Mouse (Mus musculus) small intestine, adult 2 months (tissue): ENCODE results near the gene Nmnat2. TPM values are rescaled to one million over a fixed set of nuclear protein-coding genes. Genes with fewer than 3 reads are reported as not detected.

Experiments
- H3K27ac ChIP-seq: fragments of 200-500 bp; 2 replicates; pipeline ENCODE4 v1.5.1; 2012; ENCODE audit warnings: low read depth, low read length, control low read depth, inconsistent platforms; ENCODE audit not compliant: insufficient read depth
- H3K27me3 ChIP-seq: fragments of 200-500 bp; 2 replicates; pipeline ENCODE4 v1.6.1; 2012; ENCODE audit warnings: mild to moderate bottlenecking, moderate library complexity, low read length, inconsistent platforms; ENCODE audit not compliant: control insufficient read depth, insufficient read depth
- H3K36me3 ChIP-seq: fragments of 200-500 bp; 2 replicates; pipeline ENCODE4 v1.6.1; 2012; ENCODE audit warnings: mild to moderate bottlenecking, low read length, control low read depth, inconsistent platforms; ENCODE audit not compliant: control insufficient read depth, insufficient read depth
- H3K4me1 ChIP-seq: fragments of 200-500 bp; 2 replicates; pipeline ENCODE4 v1.6.1; 2012; ENCODE audit warnings: low read length, inconsistent platforms, mixed read lengths; ENCODE audit not compliant: control insufficient read depth, insufficient read depth, insufficient read length
- H3K4me3 ChIP-seq: fragments of 200-500 bp; 2 replicates; pipeline ENCODE4 v1.5.1; 2012; ENCODE audit warnings: low read depth, mild to moderate bottlenecking, control low read depth, inconsistent platforms, low read length, moderate library complexity
- CTCF ChIP-seq: fragments of 200-500 bp; IDR thresholded peaks from 2 replicates; pipeline ENCODE4 v1.5.1; 2012; ENCODE audit warnings: low read depth, mild to moderate bottlenecking, control low read depth, inconsistent platforms, low read length, moderate library complexity, mixed read lengths; ENCODE audit not compliant: insufficient replicate concordance, insufficient read length; ENCODE audit errors: extremely low read depth
- POLR2A ChIP-seq: fragments of 200-500 bp; IDR thresholded peaks from 2 replicates; pipeline ENCODE4 v1.6.1; 2012; ENCODE audit warnings: low read depth, mild to moderate bottlenecking, control low read depth, inconsistent platforms, low read length, moderate library complexity
- WGBS: fragments of 180-500 bp; shearing (Covaris S2); methylation state at CpG from one replicate; pipeline ENCODE4 v1.1.7; 2018; 5-methylcytosine and 5-hydroxymethylcytosine counted together
- polyA plus RNA-seq: library from polyadenylated mRNA; depleted of rRNA; stranded (reverse); fragments of >200 nt; gene quantifications from 2 replicates; pipeline ENCODE4 v1.2.3, GENCODE M21; 2012

Gene Nmnat2
- polyA plus RNA-seq, 1 experiment, result 0.35 TPM

- WGBS, result 73% methylated on average over 5 of the region's 5 CpGs
- no peaks in the 10 kb centered on the region for H3K27me3 ChIP-seq
Observed at GRCm38 (mm10) chr1:153109346-153109745, 154.6 kb downstream of the Nmnat2 start.

GRCm38 (mm10) chr1:153109836-153110235, 155.0 kb downstream of the Nmnat2 start:
- Histone ChIP-seq H3K36me3 (no peaks in the 10 kb centered on the region), H3K4me1 (no peaks in the 10 kb centered on the region), H3K4me3 (no peak overlapping the region), H3K27ac (no peak overlapping the region), H3K27me3 (no peaks in the 10 kb centered on the region)
- TF ChIP-seq POLR2A (no peak), CTCF (no peak)
- WGBS, result 53% methylated on average over 3 of the region's 3 CpGs

More at GRCm38 (mm10) chr1:153109346-153109745, 154.6 kb downstream of the Nmnat2 start:
- Histone ChIP-seq H3K36me3 (no peaks in the 10 kb centered on the region), H3K4me1 (no peaks in the 10 kb centered on the region), H3K4me3 (no peak overlapping the region), H3K27ac (no peak overlapping the region)
- TF ChIP-seq CTCF (no peak), POLR2A (no peak)

GRCm38 (mm10) chr1:153111596-153111995, 156.8 kb downstream of the Nmnat2 start:
- WGBS, result 73% methylated on average over 4 of the region's 4 CpGs
- no peak for TF ChIP-seq POLR2A
- TF ChIP-seq CTCF, result no peak
- Histone ChIP-seq H3K36me3 (no peaks in the 10 kb centered on the region), H3K27me3 (no peaks in the 10 kb centered on the region), H3K27ac (no peak overlapping the region), H3K4me1 (no peaks in the 10 kb centered on the region), H3K4me3 (no peak overlapping the region)

- H3K27ac ChIP-seq, result no peak overlapping the region
- H3K27me3 ChIP-seq, result no peaks in the 10 kb centered on the region
- H3K36me3 ChIP-seq, result no peaks in the 10 kb centered on the region
- no peaks in the 10 kb centered on the region for H3K4me1 ChIP-seq
- H3K4me3 ChIP-seq, result no peak overlapping the region
- TF ChIP-seq CTCF (no peak), POLR2A (no peak)
- 87% methylated on average over 8 of the region's 8 CpGs for WGBS
Observed at GRCm38 (mm10) chr1:153115315-153115714, 160.5 kb downstream of the Nmnat2 start.

GRCm38 (mm10) chr1:153120544-153120943, 165.8 kb downstream of the Nmnat2 start:
- H3K36me3 ChIP-seq, result no peaks in the 10 kb centered on the region
- 54% methylated on average over 6 of the region's 6 CpGs for WGBS
- H3K4me3 ChIP-seq, result no peak overlapping the region
- TF ChIP-seq POLR2A (no peak), CTCF (no peak)
- H3K4me1 ChIP-seq, result no peaks in the 10 kb centered on the region
- H3K27ac ChIP-seq, result no peak overlapping the region
- no peaks in the 10 kb centered on the region for H3K27me3 ChIP-seq

GRCm38 (mm10) chr1:153121320-153121719, 166.5 kb downstream of the Nmnat2 start:
- H3K27me3 ChIP-seq, result no peaks in the 10 kb centered on the region
- WGBS, result 43% methylated on average over 5 of the region's 5 CpGs
- no peak overlapping the region for H3K27ac ChIP-seq
- H3K4me3 ChIP-seq, result no peak overlapping the region
- H3K36me3 ChIP-seq, result no peaks in the 10 kb centered on the region
- TF ChIP-seq POLR2A (no peak), CTCF (no peak)
- no peaks in the 10 kb centered on the region for H3K4me1 ChIP-seq

- TF ChIP-seq CTCF (no peak), POLR2A (no peak)
- H3K36me3 ChIP-seq, result no peaks in the 10 kb centered on the region
- 85% methylated on average over 4 of the region's 4 CpGs for WGBS
- H3K4me3 ChIP-seq, result no peak overlapping the region
- no peaks in the 10 kb centered on the region for H3K4me1 ChIP-seq
- no peaks in the 10 kb centered on the region for H3K27me3 ChIP-seq
- H3K27ac ChIP-seq, result no peak overlapping the region
Observed at GRCm38 (mm10) chr1:153122764-153123163, 168.0 kb downstream of the Nmnat2 start.

GRCm38 (mm10) chr1:153124502-153124901, 169.7 kb downstream of the Nmnat2 start:
- 88% methylated on average over 5 of the region's 5 CpGs for WGBS
- H3K4me3 ChIP-seq, result no peak overlapping the region
- H3K27ac ChIP-seq, result no peak overlapping the region
- no peaks in the 10 kb centered on the region for H3K27me3 ChIP-seq
- peaks cover under 1% of the 10 kb centered on the region; the same call in 1 of the 2 replicates for H3K4me1 ChIP-seq
- TF ChIP-seq CTCF, result no peak
- no peaks in the 10 kb centered on the region for H3K36me3 ChIP-seq
